Mouse (Mus musculus): ENCODE data around the gene AC124108.1.

DNA sequence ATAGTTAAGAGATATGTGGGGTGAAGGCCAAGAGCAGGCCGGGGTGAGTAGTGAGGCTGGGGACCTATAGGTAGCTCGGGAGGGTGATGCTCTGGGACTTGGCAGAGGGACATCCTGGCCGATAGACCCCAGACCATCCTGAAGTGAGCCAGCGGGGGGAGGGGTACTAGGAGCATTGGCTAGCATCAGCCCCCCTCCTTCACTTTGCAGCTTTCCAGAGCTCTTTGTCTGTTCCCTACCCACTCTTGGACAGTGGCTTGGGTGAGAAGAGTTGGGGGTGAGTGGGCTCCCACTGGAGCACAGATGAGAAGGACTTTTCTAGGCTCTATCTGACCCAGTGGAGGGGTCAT, 10.2 kb downstream of the AC124108.1 start:
- TF ChIP-seq CTCF (IDR thresholded peaks at IDR 0.05; ENCODE audit: low read depth): no peak
- TF ChIP-seq EP300 (IDR thresholded peaks at IDR 0.05; ENCODE audit: low read depth): no peak
